Mouse (Mus musculus) stomach, embryonic 16.5 days (tissue): Measurements from ENCODE around the gene Gal3st4. TPM values are rescaled to one million over a fixed set of nuclear protein-coding genes. Genes with fewer than 3 reads are reported as not detected.

ENCODE experiments used
- ATAC-seq: fragments of 200-750 bp; cut with Nextera tagmentation; 2 replicates; pipeline ENCODE4 v1.8.0; 2017; ENCODE audit warnings: moderate number of reproducible peaks, moderate TSS enrichment; ENCODE audit not compliant: insufficient read depth, low FRiP score
- H3K27ac ChIP-seq: fragments of 300-500 bp; sonication (generic); 2 replicates; pipeline ENCODE4 v1.5.1; 2014; ENCODE audit warnings: low read length
- H3K27me3 ChIP-seq: fragments of 300-500 bp; sonication (generic); 2 replicates; pipeline ENCODE4 v1.6.1; 2014; ENCODE audit warnings: low read length, control low read depth, mixed read lengths; ENCODE audit not compliant: control insufficient read depth, insufficient read depth
- H3K36me3 ChIP-seq: fragments of 300-500 bp; sonication (generic); 2 replicates; pipeline ENCODE4 v1.6.1; 2014; ENCODE audit warnings: low read length; ENCODE audit not compliant: control insufficient read depth, insufficient read depth
- H3K4me1 ChIP-seq: fragments of 300-500 bp; sonication (generic); 2 replicates; pipeline ENCODE4 v1.6.1; 2014; ENCODE audit warnings: low read length, control low read depth, mixed read lengths; ENCODE audit not compliant: control insufficient read depth, insufficient read depth
- H3K4me2 ChIP-seq: fragments of 300-500 bp; sonication (generic); 2 replicates; pipeline ENCODE4 v1.6.1; 2014; ENCODE audit warnings: low read depth, low read length, mixed read lengths
- H3K4me3 ChIP-seq: fragments of 300-500 bp; sonication (generic); replicated peaks from 2 replicates; pipeline ENCODE4 v1.5.1; 2014; ENCODE audit warnings: mild to moderate bottlenecking, low read length
- H3K9ac ChIP-seq: fragments of 300-500 bp; sonication (generic); 2 replicates; pipeline ENCODE4 v1.6.1; 2014; ENCODE audit warnings: low read length
- H3K9me3 ChIP-seq: fragments of 300-500 bp; sonication (generic); replicated peaks from 2 replicates; pipeline ENCODE4 v1.6.1; 2016; ENCODE audit warnings: low read length, control low read depth; ENCODE audit not compliant: control insufficient read depth
- WGBS: fragments of 180-500 bp; shearing (Covaris S2); extraction: QIAGEN DNeasy Blood & Tissue Kit; methylation state at CpG from one replicate; pipeline ENCODE4 v1.1.7; 2014; 5-methylcytosine and 5-hydroxymethylcytosine counted together
- polyA plus RNA-seq: library from polyadenylated mRNA; unstranded; fragments of >200 nt; fragmentation: Nextera tagmentation; extraction: Ambion mirVana; gene quantifications from 2 replicates; pipeline ENCODE4 v1.2.1, GENCODE M21; 2015

Gene Gal3st4
- polyA plus RNA-seq, 1 experiment from 2014 or later = 3.8 TPM

- WGBS = 96% methylated on average over 4 of the region's 4 CpGs
- no peak for ATAC-seq
- no peak overlapping the region for H3K9ac ChIP-seq
- peaks cover 17% of the 10 kb centered on the region for H3K4me1 ChIP-seq
- H3K4me3 ChIP-seq = no peak overlapping the region
- no peaks in the 10 kb centered on the region for H3K9me3 ChIP-seq
- H3K27ac ChIP-seq = no peak overlapping the region
- peaks cover 8% of the 10 kb centered on the region for H3K36me3 ChIP-seq
- H3K4me2 ChIP-seq = no peak overlapping the region
- no peaks in the 10 kb centered on the region for H3K27me3 ChIP-seq
Observed at GRCm38 (mm10) chr5:138265712-138266111, 6.9 kb downstream of the Gal3st4 start.

GRCm38 (mm10) chr5:138264207-138264578, 8.4 kb downstream of the Gal3st4 start:
- 5% methylated on average over 6 of the region's 6 CpGs for WGBS
- H3K27ac ChIP-seq = peak overlapping the region; percentile 68; the same call in 1 of the 2 replicates

GRCm38 (mm10) chr5:138263260-138264206, 9.1 kb downstream of the Gal3st4 start, which contains the start of gene BC037034:
Gene BC037034 (minus strand): TSS chr5:138264033.
- WGBS = under 1% methylated on average over 67 of the region's 71 CpGs
- H3K9ac ChIP-seq = peak within 1 kb of the TSS; percentile 97

More at GRCm38 (mm10) chr5:138264207-138264578, 8.4 kb downstream of the Gal3st4 start:
- H3K4me3 ChIP-seq = peak overlapping the region; percentile 91
- H3K9me3 ChIP-seq = no peaks in the 10 kb centered on the region
- peak overlapping the region; percentile 99 for H3K4me2 ChIP-seq
- no peak for ATAC-seq
- H3K36me3 ChIP-seq = peaks cover 8% of the 10 kb centered on the region
- H3K4me1 ChIP-seq = peaks cover 17% of the 10 kb centered on the region
- no peaks in the 10 kb centered on the region for H3K27me3 ChIP-seq
- H3K9ac ChIP-seq = peak overlapping the region; percentile 97

GRCm38 (mm10) chr5:138262582-138263240, 9.9 kb downstream of the Gal3st4 start:
- Histone ChIP-seq H3K36me3 (peaks cover 8% of the 10 kb centered on the region), H3K9me3 (no peaks in the 10 kb centered on the region), H3K9ac (peak overlapping the region; percentile 97), H3K27me3 (no peaks in the 10 kb centered on the region), H3K27ac (no peak overlapping the region), H3K4me3 (peak overlapping the region; percentile 91), H3K4me2 (peak overlapping the region; percentile 99), H3K4me1 (peaks cover 17% of the 10 kb centered on the region)
- no peak for ATAC-seq
- 59% methylated on average over 18 of the region's 18 CpGs for WGBS

More at GRCm38 (mm10) chr5:138263260-138264206, 9.1 kb downstream of the Gal3st4 start, which contains the start of gene BC037034:
- ATAC-seq = peak; percentile 89
- no peaks in the 10 kb centered on the region for H3K9me3 ChIP-seq
- no peaks in the 10 kb centered on the region for H3K27me3 ChIP-seq
- peaks cover 8% of the 10 kb centered on the region for H3K36me3 ChIP-seq
- H3K27ac ChIP-seq = peak within 1 kb of the TSS; percentile 68
- H3K4me1 ChIP-seq = peaks cover 17% of the 10 kb centered on the region
- peak within 1 kb of the TSS; percentile 99 for H3K4me2 ChIP-seq
- peak within 1 kb of the TSS; percentile 91 for H3K4me3 ChIP-seq

GRCm38 (mm10) chr5:138262001-138262400, 10.6 kb downstream of the Gal3st4 start:
- ATAC-seq = no peak
- H3K36me3 ChIP-seq = peaks cover 8% of the 10 kb centered on the region
- H3K27ac ChIP-seq = no peak overlapping the region
- H3K4me2 ChIP-seq = 0 out of 2 replicates have a peak overlapping the region, but pooled peaks have one; percentile 99
- 0 out of 2 replicates have a peak overlapping the region, but pooled peaks have one; percentile 18 for H3K9ac ChIP-seq
- peaks cover 17% of the 10 kb centered on the region for H3K4me1 ChIP-seq
- peak overlapping the region; percentile 91; the same call in 1 of the 2 replicates for H3K4me3 ChIP-seq
- no peaks in the 10 kb centered on the region for H3K9me3 ChIP-seq
- no peaks in the 10 kb centered on the region for H3K27me3 ChIP-seq
- 74% methylated on average over 4 of the region's 4 CpGs for WGBS

GRCm38 (mm10) chr5:138260834-138261233, 11.8 kb downstream of the Gal3st4 start:
- Histone ChIP-seq H3K27ac (no peak overlapping the region), H3K4me1 (peaks cover 21% of the 10 kb centered on the region), H3K9ac (no peak overlapping the region), H3K9me3 (no peaks in the 10 kb centered on the region), H3K4me2 (no peak overlapping the region), H3K27me3 (no peaks in the 10 kb centered on the region), H3K36me3 (peaks cover 8% of the 10 kb centered on the region), H3K4me3 (no peak overlapping the region)
- ATAC-seq = no peak
- WGBS = 70% methylated on average over 11 of the region's 11 CpGs

- Histone ChIP-seq H3K27me3 (no peaks in the 10 kb centered on the region), H3K9ac (no peak overlapping the region), H3K4me1 (peaks cover 23% of the 10 kb centered on the region), H3K4me3 (no peak overlapping the region), H3K27ac (no peak overlapping the region), H3K9me3 (no peaks in the 10 kb centered on the region), H3K4me2 (no peak overlapping the region), H3K36me3 (peaks cover 8% of the 10 kb centered on the region)
- 70% methylated on average over 10 of the region's 10 CpGs for WGBS
- ATAC-seq = no peak
Observed at GRCm38 (mm10) chr5:138260051-138260450, 12.6 kb downstream of the Gal3st4 start.

GRCm38 (mm10) chr5:138258993-138259392, 13.6 kb downstream of the Gal3st4 start:
- H3K9me3 ChIP-seq = no peaks in the 10 kb centered on the region
- no peak overlapping the region for H3K4me2 ChIP-seq
- H3K36me3 ChIP-seq = peaks cover 8% of the 10 kb centered on the region
- no peak for ATAC-seq
- H3K4me3 ChIP-seq = no peak overlapping the region
- H3K4me1 ChIP-seq = peaks cover 21% of the 10 kb centered on the region
- H3K9ac ChIP-seq = no peak overlapping the region
- 65% methylated on average over 7 of the region's 7 CpGs for WGBS
- no peak overlapping the region for H3K27ac ChIP-seq
- no peaks in the 10 kb centered on the region for H3K27me3 ChIP-seq

GRCm38 (mm10) chr5:138258542-138258941, 14.1 kb downstream of the Gal3st4 start:
- no peak overlapping the region for H3K27ac ChIP-seq
- peaks cover 21% of the 10 kb centered on the region for H3K4me1 ChIP-seq
- no peak for ATAC-seq
- no peak overlapping the region for H3K4me3 ChIP-seq
- no peak overlapping the region for H3K9ac ChIP-seq
- H3K27me3 ChIP-seq = no peaks in the 10 kb centered on the region
- WGBS = 78% methylated on average over 6 of the region's 6 CpGs
- H3K9me3 ChIP-seq = no peaks in the 10 kb centered on the region
- H3K4me2 ChIP-seq = no peak overlapping the region
- H3K36me3 ChIP-seq = peaks cover 8% of the 10 kb centered on the region
